Mouse (Mus musculus) embryonic stem cell, embryonic (primary cell): Measurements from ENCODE around the gene Mageh1.
"Not testable (repeated sequence)": the region's sequence is repeated elsewhere in the genome, so short reads cannot be mapped to it uniquely, and the experiment has no call there.

Source experiments
- CTCF ChIA-PET, 4 experiments: fragments of 300-600 bp in 2 of 4; fragments of 350-600 bp in 2 of 4; sonication (Branson Sonifier 250); formaldehyde crosslinking; loops; one replicate each; lab custom pipeline; 2022; ENCODE audit warnings: inconsistent platforms in 2 of 4; lab: Charles Lee
- POLR2A ChIA-PET, 4 experiments: fragments of 300-600 bp in 2 of 4; fragments of 350-600 bp in 2 of 4; sonication (Branson Sonifier 250); formaldehyde crosslinking; loops; one replicate each; lab custom pipeline; 2022; ENCODE audit warnings: antibody characterized with exemption in 4 of 4, inconsistent platforms in 1 of 4; lab: Charles Lee

Mageh1 gene

GRCm38 (mm10) chrX:153037087-153037971 lies at the start of gene Mageh1:
TSS of gene Mageh1 (minus strand) at chrX:153037575.
- POLR2A ChIA-PET, result interaction anchor here in 3 of 4 experiments (0.5 to 2.4 kb wide), 12 partner anchors 26 to 1516 kb away, joined by 3 to 9 read pairs (median 3); partner anchors contain the start of genes Foxr2 (in 1 of the 3), Klf8 (in 1 of the 3) and Usp51 (in 1 of the 3)
- CTCF ChIA-PET, result interaction anchor here in 1 of 4 experiments (1.2 kb wide), 1 partner anchor 30 kb away, joined by 4 read pairs; no protein-coding TSS in a partner anchor

- ChIA-PET CTCF (interaction anchor here in 1 of 4 experiments (1.2 kb wide), 1 partner anchor 31 kb away, joined by 4 read pairs; no protein-coding TSS in a partner anchor), POLR2A (interaction anchor here in 2 of 4 experiments (1.0 to 2.4 kb wide), 6 partner anchors 27 to 200 kb away, joined by 3 to 9 read pairs (median 6); partner anchors contain the start of genes Foxr2 (in 1 of the 2), Klf8 (in 1 of the 2) and Usp51 (in 1 of the 2))
These were observed 783 bp upstream of the Mageh1 start for GRCm38 (mm10) chrX:153037972-153038744.

- CTCF ChIA-PET, result not testable (repeated sequence)
These were observed 5.8 kb downstream of the Mageh1 start for GRCm38 (mm10) chrX:153031547-153031946.

GRCm38 (mm10) chrX:153025709-153026108 lies 11.7 kb downstream of the Mageh1 start:
- CTCF ChIA-PET, POLR2A ChIA-PET: not testable (repeated sequence)

More at GRCm38 (mm10) chrX:153031547-153031946, 5.8 kb downstream of the Mageh1 start:
- POLR2A ChIA-PET, result not testable (repeated sequence)

GRCm38 (mm10) chrX:153025255-153025654 lies 12.1 kb downstream of the Mageh1 start:
- CTCF ChIA-PET, POLR2A ChIA-PET: not testable (repeated sequence)

- ChIA-PET POLR2A (interaction anchor here in 2 of 4 experiments (0.6 to 1.8 kb wide), 9 partner anchors 29 to 361 kb away, joined by 3 to 9 read pairs (median 4); partner anchors contain the start of genes Mageh1 (in 2 of the 2) and Foxr2 (in 1 of the 2)), CTCF (interaction anchor here in 1 of 4 experiments (1.3 kb wide), 1 partner anchor 30 kb away, joined by 4 read pairs; the partner anchor contains the start of gene Mageh1)
These were observed 29.7 kb downstream of the Mageh1 start for GRCm38 (mm10) chrX:153007685-153008047.

- ChIA-PET POLR2A (interaction anchor here in 2 of 4 experiments (0.6 to 1.8 kb wide), 9 partner anchors 30 to 360 kb away, joined by 3 to 9 read pairs (median 4); partner anchors contain the start of genes Mageh1 (in 2 of the 2) and Foxr2 (in 1 of the 2)), CTCF (interaction anchor here in 2 of 4 experiments (0.5 to 1.3 kb wide), 2 partner anchors 30 to 255 kb away, joined by 3 to 4 read pairs; partner anchors contain the start of gene Mageh1 (in 1 of the 2))
These were observed 30.2 kb downstream of the Mageh1 start for GRCm38 (mm10) chrX:153007021-153007684.

- ChIA-PET CTCF (no interaction called here), POLR2A (interaction anchor here in 2 of 4 experiments (1.6 to 1.8 kb wide), 2 partner anchors 31 kb away, joined by 6 to 9 read pairs; partner anchors contain the start of gene Mageh1 (in 2 of the 2))
These were observed 31.0 kb downstream of the Mageh1 start, which contains the start of gene Usp51 for GRCm38 (mm10) chrX:153006387-153006841. TSS of gene Usp51 (plus strand) at chrX:153006469.

GRCm38 (mm10) chrX:152996105-152996504 lies 41.3 kb downstream of the Mageh1 start:
- POLR2A ChIA-PET, CTCF ChIA-PET: not testable (repeated sequence)

GRCm38 (mm10) chrX:152989852-152990251 lies 47.5 kb downstream of the Mageh1 start:
- POLR2A ChIA-PET, CTCF ChIA-PET: not testable (repeated sequence)
